Mouse (Mus musculus) cerebellum, adult 9-10 months (tissue): ENCODE results near the gene Gm11034.

ENCODE experiments used
- DNase-seq: peaks from one replicate; pipeline ENCODE4 v3.0.0; 2022

Gm11034 gene

GRCm38 (mm10) chr8:72210710-72211109 is 2.7 kb downstream of the Gm11034 start:
- no peak for DNase-seq

DNA sequence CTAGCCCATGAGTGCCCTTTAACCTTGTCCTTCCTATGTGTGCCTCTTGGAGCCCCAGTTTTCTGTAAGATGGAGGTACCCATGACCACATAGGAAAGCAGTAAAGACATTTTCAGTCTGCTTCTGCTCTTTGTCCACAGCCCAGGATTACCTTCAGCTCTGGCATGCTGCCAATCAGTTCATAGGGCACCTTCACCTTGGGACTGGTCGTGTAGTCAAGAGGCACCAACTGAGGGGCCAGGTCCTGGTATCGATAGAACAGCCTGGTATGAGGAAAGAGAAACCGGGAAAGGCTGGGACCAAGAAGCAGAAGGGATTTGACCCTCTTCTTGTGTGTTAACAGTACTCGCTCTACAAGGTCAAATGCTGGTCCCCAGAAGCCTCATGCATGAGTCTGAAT is 3.2 kb downstream of the Gm11034 start:
- DNase-seq, result no peak

DNA sequence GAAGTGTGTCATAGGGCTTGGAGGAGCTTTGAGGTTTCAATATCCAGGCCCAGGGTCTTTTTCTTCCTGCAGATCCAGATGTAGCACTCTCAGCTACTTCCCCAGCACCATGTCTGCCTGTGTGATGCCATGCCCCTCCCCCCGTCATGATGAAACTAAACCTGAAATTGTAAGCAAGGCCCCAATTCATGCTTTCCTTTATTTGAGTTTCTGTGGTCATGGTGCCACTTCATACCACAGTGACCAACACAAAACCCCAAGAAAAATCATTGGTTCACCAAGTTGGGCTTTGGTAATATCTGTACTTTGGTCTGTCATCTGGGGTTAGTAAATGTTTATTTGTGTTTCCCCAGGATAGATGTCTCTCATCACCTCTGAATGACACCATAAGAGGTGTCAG is 4.9 kb downstream of the Gm11034 start:
- DNase-seq, result no peak

GRCm38 (mm10) chr8:72197997-72198396 is 15.4 kb downstream of the Gm11034 start:
- DNase-seq, result no peak

DNA sequence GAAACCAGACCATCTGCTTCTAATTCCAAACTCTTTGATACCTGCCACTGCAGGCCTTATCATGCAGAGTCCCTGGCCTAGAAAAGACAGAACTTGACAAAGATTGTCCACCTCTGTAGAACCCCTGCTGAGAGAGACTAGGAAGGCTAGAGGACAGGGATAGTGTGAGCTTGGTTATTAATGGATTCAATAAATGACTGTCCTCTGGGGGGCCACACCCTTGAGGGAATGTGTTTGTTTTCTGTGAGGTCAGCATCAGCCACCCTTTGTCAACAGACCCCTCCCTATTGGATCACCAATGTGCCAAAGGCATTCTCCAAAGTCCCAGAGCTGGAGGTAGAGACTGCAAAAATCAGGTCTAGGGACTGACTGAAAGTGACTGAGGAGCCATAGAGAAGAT is 21.4 kb downstream of the Gm11034 start:
- DNase-seq, result no peak

DNA sequence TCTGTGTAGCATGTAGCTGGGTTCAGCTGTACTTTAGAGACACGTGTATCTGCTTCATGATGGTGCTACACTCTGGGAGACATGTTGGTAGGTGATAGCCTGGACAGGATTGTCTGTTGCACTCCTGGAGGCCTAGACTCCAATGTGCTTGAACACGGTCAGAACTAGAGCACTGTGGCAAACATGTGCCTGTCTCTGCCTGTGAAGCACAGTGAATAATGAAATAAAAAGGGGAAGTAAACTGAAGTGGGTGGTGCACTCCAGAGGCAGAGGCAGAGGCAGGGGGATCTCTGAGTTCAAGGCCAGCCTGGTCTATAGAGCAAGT is 23.3 kb downstream of the Gm11034 start:
- DNase-seq, result no peak

DNA sequence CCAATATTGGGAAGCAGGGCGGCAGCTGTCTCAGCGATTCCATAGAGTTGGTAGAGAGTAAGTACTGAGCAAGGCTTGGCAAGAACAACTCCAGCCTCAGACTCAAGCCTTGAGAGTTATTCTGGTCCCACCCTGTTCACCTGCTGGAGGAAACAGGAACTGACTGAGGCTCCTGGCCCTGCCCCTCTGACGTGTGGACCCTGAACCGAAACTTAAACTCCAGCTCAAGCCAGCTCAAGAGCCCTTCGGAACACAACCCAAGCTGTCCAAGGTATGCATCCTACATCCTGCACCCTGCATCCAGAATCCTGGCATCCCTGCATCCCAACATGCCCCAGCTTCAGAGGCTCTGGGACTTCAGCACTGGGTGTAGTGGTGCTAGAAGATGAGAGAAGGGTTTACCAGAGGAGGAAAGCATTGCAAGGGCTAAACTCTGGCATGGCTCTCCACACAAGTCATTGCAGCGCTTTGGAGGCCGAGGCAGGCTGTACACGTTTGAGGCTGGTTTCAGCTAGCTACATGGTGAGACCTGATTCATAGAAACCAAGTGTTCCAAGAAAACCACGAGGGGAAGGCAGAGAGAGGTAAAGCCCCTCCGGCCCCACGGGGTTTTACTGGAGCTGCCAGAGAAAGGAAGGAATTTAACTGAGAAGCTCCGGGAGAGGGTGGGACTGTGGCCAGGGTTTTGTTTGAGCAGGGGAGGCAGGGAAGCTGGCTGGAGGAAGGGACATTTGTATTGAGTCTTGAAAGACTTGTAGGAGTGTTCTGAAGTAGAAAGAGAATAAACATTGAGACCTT is 23.8 kb downstream of the Gm11034 start, which contains the start of gene Hsh2d:
TSS of gene Hsh2d (plus strand) at position 222 of the 798 bp plus-strand sequence.
- no peak for DNase-seq

- no peak for DNase-seq
These were observed 25.6 kb downstream of the Gm11034 start for GRCm38 (mm10) chr8:72187793-72188331.

GRCm38 (mm10) chr8:72183554-72184202 is 29.8 kb downstream of the Gm11034 start:
- no peak for DNase-seq

DNA sequence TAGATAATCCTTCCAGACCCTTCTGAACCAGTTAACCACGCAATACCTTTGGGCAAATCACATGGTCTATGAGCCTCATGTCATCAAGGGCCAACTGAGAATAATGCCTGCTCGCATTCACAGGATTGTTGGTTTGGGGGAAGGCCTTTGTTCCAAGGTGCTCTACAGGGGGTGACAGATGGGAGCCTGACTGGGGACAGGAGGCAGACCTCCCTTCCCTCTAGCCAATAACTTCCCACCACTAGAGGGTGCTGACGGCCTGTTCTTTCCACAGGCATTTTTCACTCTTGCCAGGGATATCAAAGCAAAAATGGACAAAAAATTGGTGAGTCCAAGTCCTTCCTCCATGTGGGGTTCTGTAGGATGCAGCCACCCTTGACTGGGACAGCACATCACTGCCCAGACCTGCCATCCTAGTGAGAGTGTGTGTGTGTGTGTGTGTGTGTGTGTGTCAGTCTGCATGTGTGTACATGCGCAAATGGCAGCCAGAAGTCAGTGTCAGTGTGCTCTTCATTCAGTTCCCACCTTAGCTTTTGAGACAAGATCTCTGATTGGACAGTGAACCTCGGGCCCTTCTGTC is 36.0 kb downstream of the Gm11034 start:
- peak; percentile 83 for DNase-seq

DNA sequence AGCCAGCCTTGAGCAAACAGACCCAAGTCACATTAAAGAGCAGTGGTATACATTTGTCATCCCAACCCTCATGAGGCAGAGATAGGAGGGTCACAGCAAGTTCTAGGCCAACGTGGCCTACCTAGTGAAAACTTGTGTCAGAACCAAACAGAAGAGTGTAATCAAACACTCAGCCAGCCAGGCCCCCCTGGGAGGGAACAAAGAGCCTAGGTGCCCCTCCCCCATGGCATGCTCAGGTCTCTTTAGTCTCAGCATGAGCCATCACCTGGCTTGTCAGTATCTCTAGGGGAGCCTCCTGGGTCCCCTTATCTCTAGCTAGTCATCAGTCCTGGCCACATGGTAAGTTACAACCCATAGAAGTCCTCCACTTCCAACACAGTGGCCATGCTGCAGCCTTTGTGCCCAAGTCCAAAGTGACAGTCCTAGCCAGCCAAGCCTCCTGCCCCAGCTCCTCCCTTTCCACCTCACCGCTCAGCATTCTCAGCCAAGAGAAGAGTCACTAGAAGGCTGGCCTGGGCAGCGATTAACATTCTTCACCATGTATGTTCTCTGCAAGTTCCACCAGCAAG is 43.7 kb downstream of the Gm11034 start:
- DNase-seq, result no peak

GRCm38 (mm10) chr8:72169098-72169668 is 44.3 kb downstream of the Gm11034 start:
- no peak for DNase-seq
